Mouse (Mus musculus): ENCODE measurements around the gene Mfsd11. TPM values are rescaled to one million over a fixed set of nuclear protein-coding genes. Genes with fewer than 3 reads are reported as not detected.
A peak's percentile ranks its signal among the peaks of the same experiment; 100 is the strongest.
"Not testable (repeated sequence)": the region's sequence is repeated elsewhere in the genome, so short reads cannot be mapped to it uniquely, and the experiment has no call there.

Mfsd11 gene
- total RNA-seq, 2 experiments from 2014 or later: 42.6 to 43.3 TPM

DNA sequence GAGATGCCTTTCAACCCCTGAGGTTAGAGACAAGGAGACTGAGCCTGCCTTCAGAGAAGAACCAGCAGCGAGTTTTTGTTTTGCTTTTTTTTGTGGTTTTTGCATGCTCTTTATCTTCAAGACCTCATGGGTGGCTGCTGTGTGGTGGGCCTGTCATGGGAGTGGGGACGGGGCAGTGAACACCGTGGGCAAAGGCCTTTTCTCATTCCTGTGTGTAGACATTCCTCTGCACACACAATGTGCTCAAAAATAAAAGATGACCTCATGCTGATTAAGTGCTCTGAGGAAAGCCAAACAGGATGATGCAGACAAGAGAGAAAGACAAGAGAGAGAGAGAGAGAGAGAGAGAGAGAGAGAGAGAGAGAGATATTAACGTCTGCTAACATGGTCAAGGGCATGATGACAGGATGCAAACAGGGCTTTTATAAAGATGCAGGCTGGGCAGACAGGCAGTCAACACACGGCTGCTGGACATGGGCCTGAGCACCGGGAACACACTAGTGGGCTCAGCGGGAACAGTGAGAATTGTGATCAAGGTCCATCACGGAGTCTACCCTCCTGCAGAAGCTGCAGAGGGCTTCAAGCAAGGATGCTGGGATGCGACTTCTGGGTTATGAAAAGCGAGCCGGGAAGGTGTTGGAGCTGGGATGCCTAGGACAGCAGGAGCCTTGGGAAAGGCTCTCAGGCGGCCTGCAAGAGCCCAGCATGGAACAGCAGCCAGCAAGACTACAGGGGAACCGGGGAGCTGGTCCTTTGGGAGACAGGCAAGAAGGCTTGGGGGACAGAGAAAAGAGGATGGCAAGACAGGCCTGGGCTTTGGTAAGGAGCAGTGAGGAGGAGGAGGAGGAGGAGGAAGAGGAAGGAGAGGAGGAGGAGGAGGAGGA, 30.9 kb upstream of the Mfsd11 start:
- DNase-seq (ENCODE audit: low spot score in 2 of 2): no peak

DNA sequence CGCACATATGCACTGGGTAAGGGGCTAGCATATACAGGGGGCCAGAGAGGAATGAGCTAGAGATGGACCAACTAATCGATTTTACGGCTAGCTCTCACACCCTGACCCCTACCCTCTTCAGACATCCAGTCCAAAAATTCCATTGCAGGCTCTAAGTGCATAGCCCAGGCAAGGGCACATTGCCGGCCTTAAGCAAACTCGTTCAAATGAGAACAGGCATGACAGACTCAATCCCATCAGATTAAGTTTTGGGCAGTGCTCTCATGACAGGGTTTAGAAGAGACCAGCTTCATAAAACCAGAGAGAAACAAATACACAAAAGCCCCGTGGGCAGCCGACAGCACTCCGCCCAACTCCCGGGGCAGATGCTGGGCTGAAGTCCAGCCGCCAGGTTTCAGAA, 30.0 kb upstream of the Mfsd11 start:
- no peak for DNase-seq (ENCODE audit: low spot score in 2 of 2)

GRCm38 (mm10) chr11:116822626-116823025, 29.6 kb upstream of the Mfsd11 start:
- DNase-seq (ENCODE audit: low spot score in 2 of 2): no peak

- DNase-seq (ENCODE audit: low spot score in 2 of 2): no peak
These were observed 29.0 kb upstream of the Mfsd11 start for GRCm38 (mm10) chr11:116823255-116823654.

GRCm38 (mm10) chr11:116823885-116824284, 28.4 kb upstream of the Mfsd11 start:
- DNase-seq (ENCODE audit: low spot score in 2 of 2): not testable (repeated sequence)

DNA sequence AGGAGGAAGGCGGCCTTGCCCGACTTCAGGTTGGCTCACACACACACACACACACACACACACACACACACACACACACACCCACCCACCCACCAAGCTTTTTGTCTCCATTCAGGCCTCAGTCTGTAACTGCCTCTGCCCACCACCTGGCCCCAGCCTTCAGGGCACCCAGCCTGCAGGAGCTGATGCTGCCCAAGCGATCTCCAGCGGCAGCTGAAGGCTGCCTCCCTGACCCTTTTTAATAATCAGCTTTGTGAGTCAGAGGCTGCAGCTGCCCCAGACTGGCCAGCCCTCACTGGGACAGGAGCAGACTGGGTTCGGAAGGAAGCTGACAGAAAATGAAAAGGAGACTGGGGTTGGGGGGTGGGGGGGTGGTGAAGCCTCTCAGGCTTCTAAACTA, 27.0 kb upstream of the Mfsd11 start:
- no peak for DNase-seq (ENCODE audit: low spot score in 2 of 2)

- DNase-seq (ENCODE audit: low spot score in 2 of 2): no peak
These were observed 25.4 kb upstream of the Mfsd11 start for GRCm38 (mm10) chr11:116826550-116827504.

DNA sequence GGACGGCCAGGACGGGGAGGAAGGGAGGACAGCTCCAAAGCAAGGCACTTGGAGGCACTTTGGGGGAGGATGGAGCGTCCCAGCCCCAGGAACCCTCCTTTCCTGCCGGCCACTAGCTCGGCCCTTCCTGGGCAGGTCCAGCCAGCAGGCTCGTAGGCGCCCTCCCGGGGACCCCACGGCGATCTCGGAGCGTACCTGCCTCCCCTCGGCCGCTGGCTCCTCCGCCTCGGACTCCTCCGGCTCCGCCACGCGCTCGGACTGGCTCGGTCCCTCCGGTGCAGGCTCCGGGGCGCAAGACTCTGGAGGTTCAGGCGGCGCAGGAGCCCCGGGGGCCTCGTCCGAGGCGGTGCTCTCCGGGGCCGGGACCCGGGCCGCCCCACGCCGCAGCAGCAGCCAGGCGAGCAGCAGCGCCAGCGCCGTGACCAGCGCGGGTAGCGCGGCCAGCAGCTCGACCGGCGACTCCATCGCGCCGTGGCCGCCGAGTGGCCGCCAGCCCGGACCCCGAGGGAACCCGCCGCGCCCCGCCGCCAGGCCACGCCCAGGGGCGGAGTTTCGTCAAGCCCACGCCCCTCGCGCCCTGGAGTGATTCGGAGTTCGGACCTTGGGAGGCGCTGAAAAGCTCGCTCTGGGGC, 24.6 kb upstream of the Mfsd11 start, which contains the start of gene Mxra7:
Gene Mxra7 (minus strand): TSS at position 513 of the 632 bp plus-strand sequence.
- peak; percentile 77 to 85 for DNase-seq (ENCODE audit: low spot score in 2 of 2)

- no peak for DNase-seq (ENCODE audit: low spot score in 2 of 2)
These were observed 20.0 kb upstream of the Mfsd11 start for GRCm38 (mm10) chr11:116832172-116832685.

DNA sequence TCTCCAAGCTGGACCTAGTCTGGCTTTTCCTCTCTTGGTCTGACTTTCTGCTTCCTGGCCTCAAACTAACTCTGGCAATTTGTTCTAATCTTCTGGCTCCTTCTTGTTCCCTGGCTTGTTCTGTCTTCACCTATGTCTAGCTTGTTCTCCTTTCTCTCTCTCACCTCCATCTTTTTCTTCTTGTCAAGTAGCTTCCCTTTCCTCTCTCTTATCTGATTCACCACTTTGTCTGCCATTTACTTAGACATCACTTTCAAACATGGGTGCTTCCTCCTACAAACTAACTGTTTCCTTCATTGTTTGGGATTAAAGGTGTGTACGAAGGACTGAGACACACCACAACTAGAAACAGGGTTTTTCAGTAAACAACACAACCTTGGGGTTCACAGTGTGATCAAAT, 17.3 kb upstream of the Mfsd11 start:
- DNase-seq (ENCODE audit: low spot score in 2 of 2): no peak

- DNase-seq (ENCODE audit: low spot score in 2 of 2): no peak
These were observed 16.0 kb upstream of the Mfsd11 start for GRCm38 (mm10) chr11:116836283-116836682.

GRCm38 (mm10) chr11:116837441-116837840, 14.8 kb upstream of the Mfsd11 start:
- DNase-seq (ENCODE audit: low spot score in 2 of 2): no peak

DNA sequence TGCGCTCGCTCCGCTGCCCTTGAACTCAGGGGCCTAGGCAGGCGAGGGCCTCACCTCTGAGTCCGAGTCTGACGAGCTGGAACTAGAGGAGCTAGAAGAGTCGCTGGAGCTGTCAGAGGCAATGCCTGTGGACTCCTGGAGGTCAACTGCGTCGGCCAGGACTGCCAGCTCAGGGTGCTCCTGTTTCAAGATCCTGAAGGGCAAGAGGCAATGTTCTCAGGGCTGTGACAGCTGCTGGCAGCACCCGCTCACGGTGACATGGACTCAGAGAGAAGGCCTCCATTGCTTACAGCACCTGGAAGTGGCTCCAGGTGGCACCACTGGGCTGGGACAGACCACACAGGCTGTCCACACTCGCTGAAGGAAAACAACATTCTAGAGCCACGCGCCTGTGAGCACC, 13.3 kb upstream of the Mfsd11 start:
- no peak for DNase-seq (ENCODE audit: low spot score in 2 of 2)

- no peak for DNase-seq (ENCODE audit: low spot score in 2 of 2)
These were observed 12.6 kb upstream of the Mfsd11 start for GRCm38 (mm10) chr11:116839601-116840000.

GRCm38 (mm10) chr11:116840748-116841147, 11.5 kb upstream of the Mfsd11 start:
- DNase-seq (ENCODE audit: low spot score in 2 of 2): no peak

DNA sequence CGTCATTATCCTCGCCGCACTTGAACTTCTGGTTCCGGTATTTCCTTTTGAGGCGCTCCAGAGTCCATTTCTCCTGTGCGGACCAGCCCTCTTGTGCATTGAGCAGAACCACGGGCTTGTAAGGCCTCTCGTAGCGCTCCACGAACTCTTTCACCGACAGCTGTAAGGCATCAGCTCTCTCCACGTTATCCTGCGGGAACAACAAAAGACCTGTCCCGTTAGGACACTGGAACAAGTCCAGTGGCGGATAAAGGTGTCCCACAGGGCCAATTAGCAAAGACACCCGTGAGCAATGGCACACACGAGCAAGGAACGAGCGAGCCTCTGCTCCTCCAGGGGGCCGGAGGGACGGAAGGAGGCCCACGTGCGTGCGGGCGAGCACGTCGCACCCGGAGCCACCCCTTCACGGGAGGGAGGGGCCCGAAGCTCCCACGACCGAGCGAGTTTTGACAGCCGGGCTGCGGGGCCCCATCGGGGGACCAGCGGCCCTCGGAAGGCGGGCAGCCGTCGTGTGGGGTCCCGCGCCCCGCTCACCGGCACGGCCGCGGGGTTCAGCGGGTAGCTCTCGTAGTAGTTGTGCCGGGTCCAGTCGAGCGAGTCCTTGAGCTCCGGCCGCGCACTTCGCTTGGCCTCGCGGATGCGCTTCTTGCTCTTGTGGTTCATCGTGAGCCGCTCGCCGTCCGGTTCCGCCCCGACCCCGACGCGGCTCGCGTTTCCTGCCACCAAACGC, 9.5 kb upstream of the Mfsd11 start:
- DNase-seq (ENCODE audit: low spot score in 2 of 2): peak; percentile 62 to 75

DNA sequence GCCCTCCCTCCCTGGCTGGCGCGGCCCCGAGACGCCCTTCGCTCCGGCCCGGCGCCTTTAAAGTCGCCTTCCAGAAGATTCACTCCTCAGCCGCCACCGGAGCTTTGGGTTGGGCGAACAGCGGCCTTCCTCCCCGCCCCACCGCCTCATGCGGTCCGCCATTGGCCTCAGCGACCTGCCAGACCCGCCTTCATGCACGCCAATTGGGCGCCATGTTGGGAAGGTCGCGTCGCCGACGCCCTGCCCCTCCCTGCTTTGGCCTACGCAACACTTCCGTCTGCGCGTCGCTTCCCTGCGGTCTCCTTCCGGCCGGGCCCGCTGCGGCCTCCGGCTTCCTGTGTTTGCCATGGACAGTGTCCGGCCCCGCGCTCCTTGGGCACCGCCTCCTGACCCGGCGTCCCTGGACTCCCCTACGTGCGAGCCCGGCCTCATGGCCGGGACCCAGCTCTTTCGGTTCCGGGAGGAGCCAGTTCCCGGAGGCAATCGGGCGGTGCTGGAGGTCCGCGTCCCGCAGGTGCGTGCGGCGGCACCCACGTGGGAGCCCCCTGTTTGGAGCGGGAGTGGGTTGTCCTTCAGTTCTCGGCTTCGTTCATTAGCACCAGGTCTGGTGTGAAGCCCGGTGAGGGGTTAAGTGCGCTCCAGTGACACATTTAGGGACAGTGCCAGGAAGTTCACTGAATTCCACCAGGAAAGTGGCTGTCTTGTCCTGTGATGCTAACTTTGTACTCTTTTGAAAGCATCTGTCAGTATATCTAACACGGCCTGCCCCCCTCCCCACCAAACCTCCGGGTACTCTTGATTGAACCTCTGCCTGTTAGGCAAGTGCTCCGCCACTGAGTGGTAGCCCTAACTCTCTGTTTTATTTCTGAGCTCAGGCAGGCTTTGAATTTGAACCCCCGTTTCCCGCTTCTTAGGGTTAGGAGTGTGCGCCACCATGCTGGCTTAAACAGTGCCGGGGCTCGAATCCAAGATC, 8.7 kb upstream of the Mfsd11 start, which contains the start of the genes Mettl23 and Jmjd6:
Gene Mettl23 (plus strand): TSS at position 18 of the 973 bp plus-strand sequence.
Gene Jmjd6 (minus strand): TSS at position 189 of the 973 bp plus-strand sequence.
- DNase-seq (ENCODE audit: low spot score in 2 of 2): peak; percentile 94 to 96

DNA sequence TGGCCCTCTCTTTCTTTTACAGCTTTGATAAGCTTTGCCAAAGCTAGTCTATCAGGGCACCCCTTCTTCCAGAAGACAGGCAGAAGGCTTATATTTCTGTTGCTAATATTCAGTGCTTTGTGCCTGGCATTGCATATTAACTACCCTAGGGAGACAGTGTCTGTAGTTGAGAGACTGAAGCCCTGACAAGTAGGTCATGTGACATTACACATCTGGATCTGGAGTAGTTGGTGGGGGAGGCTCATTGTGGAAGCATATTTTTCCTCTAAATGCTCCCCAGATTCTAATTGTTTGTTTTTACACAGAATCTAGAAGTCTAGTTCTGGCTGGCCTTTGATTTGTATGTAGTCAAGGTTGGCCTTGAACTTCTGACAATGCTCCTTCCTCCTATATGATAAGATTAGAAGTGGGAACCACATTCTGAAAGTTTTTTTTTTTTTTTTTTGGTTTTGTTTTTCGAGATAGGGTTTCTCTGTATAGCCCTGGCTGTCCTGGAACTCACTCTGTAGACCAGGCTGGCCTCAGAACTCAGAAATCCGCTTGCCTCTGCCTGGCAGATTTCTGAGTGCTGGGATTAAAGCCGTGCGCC, 5.6 kb upstream of the Mfsd11 start:
- no peak for DNase-seq (ENCODE audit: low spot score in 2 of 2)
